Mouse (Mus musculus): ENCODE measurements at regions not wholly inside any gene's neighbourhood (a gene's known extent, or its start where the extent isn't known, plus 50 kb on each side); places are given as distances from the start of the nearest gene placed in this dataset.

- DNase-seq (ENCODE audit: low spot score in 2 of 2) = peak in 1 of 2 experiments; percentile 61
- intact Hi-C loops (cut with DNase I) = no loop called here
Observed at GRCm38 (mm10) chr11:25147287-25147686, 1063.3 kb downstream of the 5730522E02Rik start.

- intact Hi-C loops (cut with DNase I) = no loop called here
- no peak for DNase-seq (ENCODE audit: low spot score in 2 of 2)
Observed at GRCm38 (mm10) chr11:25156705-25157104, 1053.9 kb downstream of the 5730522E02Rik start.

GRCm38 (mm10) chr11:25157135-25157860 lies 1053.3 kb downstream of the 5730522E02Rik start:
- intact Hi-C loops (cut with DNase I) = no loop called here
- peak in 1 of 2 experiments; percentile 5 for DNase-seq (ENCODE audit: low spot score in 2 of 2)

GRCm38 (mm10) chr11:25157861-25158245 lies 1052.7 kb downstream of the 5730522E02Rik start:
- no peak for DNase-seq (ENCODE audit: low spot score in 2 of 2)
- intact Hi-C loops (cut with DNase I) = no loop called here

- intact Hi-C loops (cut with DNase I) = no loop called here
- no peak for DNase-seq (ENCODE audit: low spot score in 2 of 2)
Observed at GRCm38 (mm10) chr11:25158884-25159283, 1051.7 kb downstream of the 5730522E02Rik start.

- intact Hi-C loops (cut with DNase I) = no loop called here
- DNase-seq (ENCODE audit: low spot score in 2 of 2) = no peak
Observed at GRCm38 (mm10) chr11:25167939-25168338, 1042.6 kb downstream of the 5730522E02Rik start.

GRCm38 (mm10) chr11:25171048-25171447 lies 1039.5 kb downstream of the 5730522E02Rik start:
- DNase-seq (ENCODE audit: low spot score in 2 of 2) = no peak
- intact Hi-C loops (cut with DNase I) = no loop called here

All from left cerebral cortex, postnatal 25 days (tissue).